Mouse (Mus musculus): ENCODE results near the gene Ccdc77. TPM values are rescaled to one million over a fixed set of nuclear protein-coding genes. Genes with fewer than 3 reads are reported as not detected.

Gene Ccdc77
- polyA plus RNA-seq (2012; rRNA removed) (14.6 and 20.8 TPM in 2 replicates), polyA plus RNA-seq (2014; fragmentation: Nextera tagmentation; extraction: Ambion mirVana) (17.2 and 23.1 TPM in 2 replicates)

GRCm38 (mm10) chr6:120363688-120364522 is at the start of gene Ccdc77, which contains the start of gene Kdm5a:
Ccdc77 (minus strand) TSS chr6:120364374.
Kdm5a (plus strand) TSS chr6:120364124.
- DNase-seq (ENCODE audit: low spot score) (peak; percentile 95), ATAC-seq (ENCODE audit: low FRiP score, low read depth) (peak; percentile 97)
- Histone ChIP-seq H3K4me1 (ENCODE audit: control insufficient read depth, insufficient read depth, low read length) (peaks cover 12% of the 10 kb centered on the region), H3K27me3 (ENCODE audit: control insufficient read depth, insufficient read depth, low read length) (no peaks in the 10 kb centered on the region), H3K27ac (replicated peaks; ENCODE audit: low read depth, low read length) (peak within 1 kb of the TSS; percentile 97), H3K9me3 (ENCODE audit: control insufficient read depth, low read length) (no peaks in the 10 kb centered on the region), H3K36me3 (ENCODE audit: control insufficient read depth, insufficient read depth, low read length) (peaks cover 17% of the 10 kb centered on the region), H3K4me2 (replicated peaks; ENCODE audit: low read depth, low read length, severe bottlenecking) (peak within 1 kb of the TSS; percentile 75), H3K9ac (ENCODE audit: low read depth, low read length, severe bottlenecking) (peak within 1 kb of the TSS; percentile 93), H3K4me3 (replicated peaks; ENCODE audit: low read length) (peak within 1 kb of the TSS; percentile 98)
- TF ChIP-seq POLR2A (IDR thresholded peaks at IDR 0.05; ENCODE audit: borderline replicate concordance, extremely low read depth, insufficient read depth, insufficient read length): peak; percentile 95; the same call in 1 of the 2 replicates
- under 1% methylated on average over 71 of the region's 71 CpGs for WGBS

- no peak for ATAC-seq (ENCODE audit: low FRiP score, low read depth)
- Histone ChIP-seq H3K27me3 (ENCODE audit: control insufficient read depth, insufficient read depth, low read length) (no peaks in the 10 kb centered on the region), H3K27ac (replicated peaks; ENCODE audit: low read depth, low read length) (no peak overlapping the region), H3K9me3 (ENCODE audit: control insufficient read depth, low read length) (no peaks in the 10 kb centered on the region), H3K4me2 (replicated peaks; ENCODE audit: low read depth, low read length, severe bottlenecking) (no peak overlapping the region), H3K4me3 (replicated peaks; ENCODE audit: low read length) (no peak overlapping the region), H3K36me3 (ENCODE audit: control insufficient read depth, insufficient read depth, low read length) (peaks cover 84% of the 10 kb centered on the region), H3K9ac (ENCODE audit: low read depth, low read length, severe bottlenecking) (no peak overlapping the region), H3K4me1 (ENCODE audit: control insufficient read depth, insufficient read depth, low read length) (no peaks in the 10 kb centered on the region)
- 97% methylated on average over 1 of the region's 1 CpGs for WGBS
- TF ChIP-seq POLR2A (IDR thresholded peaks at IDR 0.05; ENCODE audit: borderline replicate concordance, extremely low read depth, insufficient read depth, insufficient read length): no peak
- DNase-seq (ENCODE audit: low spot score): no peak
These were observed 39.8 kb upstream of the Ccdc77 start for GRCm38 (mm10) chr6:120403936-120404335.

DNA sequence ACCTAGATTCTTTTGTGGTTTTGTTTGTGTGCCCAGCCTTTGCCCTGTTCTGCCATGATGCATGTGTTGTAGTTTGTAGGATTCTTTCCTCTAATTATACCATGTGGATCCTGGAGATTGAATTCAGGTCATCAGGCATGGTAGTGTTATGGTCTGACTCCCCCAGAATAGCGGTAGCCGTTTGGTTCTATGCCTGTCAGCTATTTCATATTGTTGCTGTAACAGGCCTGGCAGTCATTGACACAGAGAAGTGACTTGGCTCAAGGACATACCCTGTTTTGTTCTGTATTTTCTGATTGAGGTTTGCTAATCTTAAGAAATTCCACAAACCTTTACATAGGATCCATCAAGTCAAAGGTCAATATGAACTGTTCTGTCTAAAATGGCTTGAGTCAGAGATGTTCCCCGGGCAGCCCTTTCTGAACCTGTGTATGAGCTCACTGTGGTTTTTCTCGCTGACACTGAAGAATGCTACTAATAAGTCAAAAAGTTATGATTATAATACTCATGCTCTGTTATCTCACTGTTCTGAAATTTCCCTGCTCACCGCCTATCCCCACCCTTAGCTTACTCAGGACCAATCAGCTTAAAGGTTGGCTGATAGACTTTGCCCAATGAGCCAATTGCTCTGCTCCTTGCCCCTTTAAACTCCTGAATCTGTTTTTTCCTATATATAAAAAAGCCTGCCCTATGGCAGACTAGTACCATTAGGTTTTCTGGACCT is 31.6 kb upstream of the Ccdc77 start:
- peaks cover 91% of the 10 kb centered on the region for H3K36me3 ChIP-seq (ENCODE audit: control insufficient read depth, insufficient read depth, low read length)
- DNase-seq (ENCODE audit: low spot score): no peak
- 95% methylated on average over 5 of the region's 5 CpGs for WGBS

DNA sequence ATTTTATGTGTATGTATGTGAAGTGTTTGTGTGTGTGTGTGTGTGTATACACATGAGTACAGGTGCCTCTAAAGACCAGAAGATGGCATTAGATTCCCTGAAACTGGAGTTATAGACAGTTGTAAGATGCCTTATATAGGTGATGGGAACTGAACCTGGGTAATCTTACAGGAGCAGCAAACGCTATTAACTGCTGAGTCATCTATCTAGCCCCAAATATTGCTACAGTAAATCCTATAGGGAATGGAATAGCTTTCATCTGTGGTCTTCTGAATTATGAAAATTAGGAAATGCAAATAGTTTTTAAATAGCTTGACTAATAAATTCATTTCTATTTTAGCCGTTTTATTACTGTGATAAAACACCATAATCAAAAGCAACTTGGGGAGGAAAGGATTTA is 28.6 kb upstream of the Ccdc77 start:
- no peaks in the 10 kb centered on the region for H3K4me1 ChIP-seq (ENCODE audit: control insufficient read depth, insufficient read depth, low read length)
- H3K4me3 ChIP-seq (replicated peaks; ENCODE audit: low read length): no peak overlapping the region
- H3K36me3 ChIP-seq (ENCODE audit: control insufficient read depth, insufficient read depth, low read length): peaks cover 93% of the 10 kb centered on the region
- TF ChIP-seq POLR2A (IDR thresholded peaks at IDR 0.05; ENCODE audit: borderline replicate concordance, extremely low read depth, insufficient read depth, insufficient read length): no peak
- ATAC-seq (ENCODE audit: low FRiP score, low read depth): no peak
- 89% methylated on average over 2 of the region's 2 CpGs for WGBS
- no peak overlapping the region for H3K4me2 ChIP-seq (replicated peaks; ENCODE audit: low read depth, low read length, severe bottlenecking)
- no peak for DNase-seq (ENCODE audit: low spot score)
- H3K27me3 ChIP-seq (ENCODE audit: control insufficient read depth, insufficient read depth, low read length): no peaks in the 10 kb centered on the region
- no peak overlapping the region for H3K27ac ChIP-seq (replicated peaks; ENCODE audit: low read depth, low read length)
- H3K9ac ChIP-seq (ENCODE audit: low read depth, low read length, severe bottlenecking): no peak overlapping the region
- no peaks in the 10 kb centered on the region for H3K9me3 ChIP-seq (ENCODE audit: control insufficient read depth, low read length)

More for the DNA sequence above, 31.6 kb upstream of the Ccdc77 start:
- TF ChIP-seq POLR2A (IDR thresholded peaks at IDR 0.05; ENCODE audit: borderline replicate concordance, extremely low read depth, insufficient read depth, insufficient read length): no peak
- Histone ChIP-seq H3K4me3 (replicated peaks; ENCODE audit: low read length) (no peak overlapping the region), H3K9ac (ENCODE audit: low read depth, low read length, severe bottlenecking) (no peak overlapping the region), H3K27ac (replicated peaks; ENCODE audit: low read depth, low read length) (no peak overlapping the region), H3K4me2 (replicated peaks; ENCODE audit: low read depth, low read length, severe bottlenecking) (no peak overlapping the region), H3K4me1 (ENCODE audit: control insufficient read depth, insufficient read depth, low read length) (no peaks in the 10 kb centered on the region), H3K27me3 (ENCODE audit: control insufficient read depth, insufficient read depth, low read length) (no peaks in the 10 kb centered on the region), H3K9me3 (ENCODE audit: control insufficient read depth, low read length) (no peaks in the 10 kb centered on the region)
- ATAC-seq (ENCODE audit: low FRiP score, low read depth): no peak

- WGBS: 94% methylated on average over 3 of the region's 3 CpGs
- no peak overlapping the region for H3K9ac ChIP-seq (ENCODE audit: low read depth, low read length, severe bottlenecking)
- H3K4me2 ChIP-seq (replicated peaks; ENCODE audit: low read depth, low read length, severe bottlenecking): no peak overlapping the region
- peaks cover 85% of the 10 kb centered on the region for H3K36me3 ChIP-seq (ENCODE audit: control insufficient read depth, insufficient read depth, low read length)
- H3K9me3 ChIP-seq (ENCODE audit: control insufficient read depth, low read length): no peaks in the 10 kb centered on the region
- H3K27me3 ChIP-seq (ENCODE audit: control insufficient read depth, insufficient read depth, low read length): no peaks in the 10 kb centered on the region
- no peak for TF ChIP-seq POLR2A (IDR thresholded peaks at IDR 0.05; ENCODE audit: borderline replicate concordance, extremely low read depth, insufficient read depth, insufficient read length)
- DNase-seq (ENCODE audit: low spot score) (no peak), ATAC-seq (ENCODE audit: low FRiP score, low read depth) (no peak)
- H3K4me3 ChIP-seq (replicated peaks; ENCODE audit: low read length): no peak overlapping the region
- no peak overlapping the region for H3K27ac ChIP-seq (replicated peaks; ENCODE audit: low read depth, low read length)
- H3K4me1 ChIP-seq (ENCODE audit: control insufficient read depth, insufficient read depth, low read length): no peaks in the 10 kb centered on the region
These were observed 25.9 kb upstream of the Ccdc77 start for GRCm38 (mm10) chr6:120390054-120390453.
